Mouse (Mus musculus) kidney, adult 2 months (tissue): ENCODE measurements at regions not wholly inside any gene's neighbourhood (a gene's known extent, or its start where the extent isn't known, plus 50 kb on each side); places are given as distances from the start of the nearest gene placed in this dataset.

Source experiments
- CTCF ChIP-seq: fragments of 200-500 bp; conservative IDR thresholded peaks from 2 replicates; pipeline ENCODE4 v1.5.1; 2011; ENCODE audit warnings: low read depth, mild to moderate bottlenecking, control low read depth, low read length, moderate library complexity, mixed read lengths; ENCODE audit not compliant: insufficient read depth, insufficient read length
- POLR2A ChIP-seq: fragments of 200-500 bp; IDR thresholded peaks from one replicate; pipeline ENCODE4 v1.6.1; 2011; ENCODE audit warnings: low read depth, low read length, control low read depth

DNA sequence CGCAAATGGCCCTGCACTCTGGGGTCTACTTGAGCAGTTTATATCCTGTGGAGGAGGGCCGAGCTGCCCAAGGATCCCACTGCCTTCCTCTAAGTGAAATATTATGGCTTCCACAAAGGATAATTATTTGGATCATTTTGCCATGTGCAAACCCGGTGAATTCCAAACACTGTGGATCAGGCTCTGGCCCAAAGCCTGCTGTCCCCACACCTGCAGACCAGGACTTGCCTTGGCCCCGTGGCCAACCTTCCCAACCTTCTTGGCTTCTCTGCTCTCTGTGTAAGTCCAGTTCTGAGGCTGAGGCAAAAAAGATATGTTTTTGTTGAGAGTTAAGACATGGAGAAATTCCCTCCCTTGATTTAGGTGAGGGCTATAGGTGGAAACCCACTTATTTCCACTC lies 234.0 kb downstream of the Snx10 start:
- TF ChIP-seq CTCF, result no peak
- TF ChIP-seq POLR2A, result no peak
